Mouse (Mus musculus) hindbrain, embryonic 11.5 days (tissue): ENCODE results near the gene Rpf1. TPM values are rescaled to one million over a fixed set of nuclear protein-coding genes. Genes with fewer than 3 reads are reported as not detected.

Experiments
- ATAC-seq: fragments of 200-750 bp; cut with Nextera tagmentation; 2 replicates; pipeline ENCODE4 v1.8.0; 2017; ENCODE audit warnings: mild to moderate bottlenecking, moderate TSS enrichment, moderate library complexity; ENCODE audit not compliant: low FRiP score
- DNase-seq: peaks from one replicate; pipeline ENCODE4 v3.0.0-alpha.2; 2015; ENCODE audit warnings: low spot score
- H3K27ac ChIP-seq: fragments of 300-500 bp; sonication (generic); 2 replicates; pipeline ENCODE4 v1.5.1; 2014; ENCODE audit warnings: mild to moderate bottlenecking, low read depth, low read length
- H3K27me3 ChIP-seq: fragments of 300-500 bp; sonication (generic); 2 replicates; pipeline ENCODE4 v1.6.1; 2014; ENCODE audit warnings: mild to moderate bottlenecking, low read length, moderate library complexity, mixed read lengths; ENCODE audit not compliant: control insufficient read depth, insufficient read depth
- H3K36me3 ChIP-seq: fragments of 300-500 bp; sonication (generic); 2 replicates; pipeline ENCODE4 v1.6.1; 2014; ENCODE audit warnings: mild to moderate bottlenecking, low read length, moderate library complexity, mixed read lengths; ENCODE audit not compliant: control insufficient read depth, insufficient read depth
- H3K4me1 ChIP-seq: fragments of 300-500 bp; sonication (generic); replicated peaks from 2 replicates; pipeline ENCODE4 v1.6.1; 2014; ENCODE audit warnings: low read length, mixed read lengths; ENCODE audit not compliant: control insufficient read depth, insufficient read depth
- H3K4me2 ChIP-seq: fragments of 300-500 bp; sonication (generic); replicated peaks from 2 replicates; pipeline ENCODE4 v1.6.1; 2014; ENCODE audit warnings: mild to moderate bottlenecking, low read depth, low read length
- H3K4me3 ChIP-seq: fragments of 300-500 bp; sonication (generic); 2 replicates; pipeline ENCODE4 v1.5.1; 2014; ENCODE audit warnings: low read depth, low read length
- H3K9ac ChIP-seq: fragments of 300-500 bp; sonication (generic); 2 replicates; pipeline ENCODE4 v1.6.1; 2014; ENCODE audit warnings: low read depth, low read length
- H3K9me3 ChIP-seq: fragments of 300-500 bp; sonication (generic); 2 replicates; pipeline ENCODE4 v1.6.1; 2016; ENCODE audit warnings: low read length; ENCODE audit not compliant: control insufficient read depth
- WGBS: fragments of 180-500 bp; shearing (Covaris S2); extraction: QIAGEN DNeasy Blood & Tissue Kit; methylation state at CpG from one replicate; pipeline ENCODE4 v1.1.7; 2014; 5-methylcytosine and 5-hydroxymethylcytosine counted together
- polyA plus RNA-seq: library from polyadenylated mRNA; unstranded; fragments of >200 nt; fragmentation: Nextera tagmentation; extraction: Ambion mirVana; gene quantifications from 2 replicates; pipeline ENCODE4 v1.2.1, GENCODE M21; 2014

The Rpf1 gene
- polyA plus RNA-seq, 1 experiment from 2014 or later: 75.2 TPM

DNA sequence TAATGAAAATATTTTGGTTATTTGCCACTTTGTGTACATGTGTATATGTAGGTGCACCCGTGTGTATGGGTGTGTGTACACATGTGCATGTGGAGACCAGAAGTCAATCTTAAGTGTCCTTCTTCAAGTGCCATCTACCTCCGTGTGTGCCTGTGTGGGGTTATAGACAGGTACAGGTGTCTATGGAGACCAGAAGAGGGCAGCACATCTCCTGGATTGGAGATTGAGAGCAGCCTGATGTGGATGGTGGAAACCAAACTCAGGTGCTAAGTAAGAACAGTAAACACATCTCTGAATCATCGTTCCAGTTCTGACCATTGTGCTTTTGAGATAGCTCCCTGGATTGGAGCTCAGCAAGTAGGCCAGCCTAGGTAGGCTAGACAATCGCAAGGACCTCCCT, 34.8 kb downstream of the Rpf1 start:
- DNase-seq (no peak), ATAC-seq (no peak)
- Histone ChIP-seq H3K4me3 (no peak overlapping the region), H3K4me2 (no peak overlapping the region), H3K4me1 (no peaks in the 10 kb centered on the region), H3K27me3 (no peaks in the 10 kb centered on the region), H3K27ac (no peak overlapping the region), H3K36me3 (no peaks in the 10 kb centered on the region), H3K9ac (no peak overlapping the region), H3K9me3 (no peaks in the 10 kb centered on the region)
- 79% methylated on average over 4 of the region's 4 CpGs for WGBS

DNA sequence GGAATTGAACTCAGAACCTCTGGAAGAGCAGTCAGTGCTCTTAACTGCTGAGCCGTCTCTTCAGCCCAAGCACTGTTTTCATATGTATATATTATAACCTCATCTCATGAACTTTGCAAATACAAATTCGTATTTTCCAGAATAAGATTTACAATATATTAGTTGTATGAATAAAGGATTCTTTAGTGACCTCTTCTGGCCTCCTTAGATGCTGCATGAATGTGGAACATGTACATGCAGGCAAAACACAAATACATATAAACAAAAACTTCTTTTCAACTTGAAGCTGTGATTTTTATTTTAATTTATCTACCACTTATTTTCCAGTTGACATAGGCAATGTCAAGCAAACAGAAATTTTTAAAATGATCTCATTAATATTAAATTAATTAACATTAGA, 39.2 kb downstream of the Rpf1 start:
- no peak for ATAC-seq
- Histone ChIP-seq H3K4me2 (no peak overlapping the region), H3K9ac (no peak overlapping the region), H3K4me1 (no peaks in the 10 kb centered on the region), H3K9me3 (no peaks in the 10 kb centered on the region), H3K27ac (no peak overlapping the region), H3K36me3 (no peaks in the 10 kb centered on the region), H3K4me3 (no peak overlapping the region), H3K27me3 (no peaks in the 10 kb centered on the region)
- WGBS: 77% methylated on average over 2 of the region's 2 CpGs
- DNase-seq: no peak

DNA sequence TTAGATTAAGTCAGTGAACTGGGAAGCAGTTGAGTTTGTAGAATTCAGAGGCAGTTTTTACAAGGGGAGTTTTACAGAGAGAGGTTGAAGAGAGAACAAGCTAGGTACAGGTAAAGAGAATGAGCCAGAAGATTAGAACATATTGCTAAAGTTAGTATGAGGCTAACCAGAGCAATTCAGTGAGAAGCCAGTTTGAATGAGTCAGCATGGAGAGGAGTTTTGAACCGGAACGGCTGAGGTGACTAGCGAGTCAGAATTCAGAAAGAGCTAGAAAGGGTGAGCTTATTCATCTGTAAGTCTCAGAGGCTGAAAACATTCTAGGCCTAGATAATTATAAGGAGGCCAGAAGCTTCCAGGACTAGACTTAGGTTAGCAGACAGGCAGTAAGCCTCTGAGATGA, 46.8 kb downstream of the Rpf1 start:
- Histone ChIP-seq H3K9me3 (no peaks in the 10 kb centered on the region), H3K36me3 (no peaks in the 10 kb centered on the region), H3K9ac (no peak overlapping the region), H3K4me3 (no peak overlapping the region), H3K4me1 (no peaks in the 10 kb centered on the region), H3K27ac (no peak overlapping the region), H3K27me3 (no peaks in the 10 kb centered on the region), H3K4me2 (no peak overlapping the region)
- no peak for ATAC-seq
- DNase-seq: no peak
- 91% methylated on average over 3 of the region's 3 CpGs for WGBS

DNA sequence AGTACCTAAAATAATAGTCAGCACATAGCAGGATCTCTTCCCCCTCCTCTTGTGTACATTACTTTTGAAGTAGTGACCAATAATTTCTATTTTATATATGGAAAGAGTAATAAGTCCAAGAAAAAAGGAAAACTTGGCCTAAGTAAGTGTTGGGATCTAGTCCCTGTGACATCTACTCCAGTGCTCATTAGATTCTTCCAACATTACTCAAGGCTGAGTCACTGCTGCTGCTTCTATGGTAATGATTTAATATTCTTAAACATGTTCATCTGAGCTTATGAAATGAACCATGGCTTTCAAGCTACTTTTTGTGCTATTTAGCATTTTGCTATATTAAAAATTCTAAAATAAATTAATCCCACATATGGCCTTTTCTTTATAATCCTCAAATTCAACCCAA, 47.5 kb downstream of the Rpf1 start:
- ATAC-seq (no peak), DNase-seq (no peak)
- H3K4me2 ChIP-seq: no peak overlapping the region
- H3K9me3 ChIP-seq: no peaks in the 10 kb centered on the region
- H3K9ac ChIP-seq: no peak overlapping the region
- no peak overlapping the region for H3K27ac ChIP-seq
- no peak overlapping the region for H3K4me3 ChIP-seq
- no peaks in the 10 kb centered on the region for H3K27me3 ChIP-seq
- no peaks in the 10 kb centered on the region for H3K4me1 ChIP-seq
- H3K36me3 ChIP-seq: no peaks in the 10 kb centered on the region

DNA sequence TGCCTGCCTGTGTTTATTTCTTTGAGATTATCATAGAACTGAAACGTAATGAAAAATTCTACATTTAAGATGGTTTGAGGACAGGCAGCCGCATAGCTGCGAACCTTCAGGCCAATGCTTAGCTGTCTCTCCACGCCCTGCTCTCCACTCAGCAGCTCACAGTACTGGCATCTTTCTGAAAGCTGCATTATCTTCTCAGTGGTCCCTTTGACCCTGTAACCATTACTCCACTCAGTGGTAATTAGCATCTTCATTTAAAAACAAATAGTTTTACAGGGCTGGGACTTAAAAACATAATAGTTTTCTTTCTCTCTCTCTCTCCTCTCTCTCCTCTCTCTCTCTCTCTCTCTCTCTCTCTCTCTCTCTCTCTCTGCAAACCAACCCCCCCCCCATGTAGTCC, 48.6 kb downstream of the Rpf1 start:
- Histone ChIP-seq H3K9ac (no peak overlapping the region), H3K27me3 (no peaks in the 10 kb centered on the region), H3K36me3 (no peaks in the 10 kb centered on the region), H3K27ac (no peak overlapping the region), H3K4me2 (no peak overlapping the region), H3K4me1 (no peaks in the 10 kb centered on the region), H3K9me3 (no peaks in the 10 kb centered on the region), H3K4me3 (no peak overlapping the region)
- DNase-seq (no peak), ATAC-seq (no peak)
- 71% methylated on average over 4 of the region's 4 CpGs for WGBS

DNA sequence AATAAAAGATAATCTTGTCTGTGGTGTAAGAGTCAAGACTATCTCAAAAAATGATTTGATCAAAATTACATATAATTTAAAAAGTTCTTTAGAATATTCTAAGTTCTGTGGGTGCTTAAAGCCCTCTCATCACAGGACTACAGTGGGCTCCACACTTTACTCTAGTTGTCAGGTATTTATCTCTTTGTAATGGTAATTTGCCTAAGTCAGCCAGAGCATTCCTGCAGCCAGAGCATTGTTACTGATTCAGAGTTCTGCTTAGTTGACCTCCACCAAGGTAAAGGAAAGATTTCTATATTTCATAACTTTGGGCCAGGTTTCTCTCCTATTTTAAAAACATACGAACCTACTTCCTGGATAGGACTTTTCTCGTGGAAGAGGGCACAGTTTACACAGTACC, 52.0 kb downstream of the Rpf1 start:
- ATAC-seq (no peak), DNase-seq (no peak)
- H3K4me3 ChIP-seq: no peak overlapping the region
- H3K4me2 ChIP-seq: no peak overlapping the region
- 82% methylated on average over 2 of the region's 2 CpGs for WGBS
- no peaks in the 10 kb centered on the region for H3K27me3 ChIP-seq
- no peaks in the 10 kb centered on the region for H3K4me1 ChIP-seq
- no peaks in the 10 kb centered on the region for H3K36me3 ChIP-seq
- H3K27ac ChIP-seq: no peak overlapping the region
- H3K9ac ChIP-seq: no peak overlapping the region
- H3K9me3 ChIP-seq: no peaks in the 10 kb centered on the region

DNA sequence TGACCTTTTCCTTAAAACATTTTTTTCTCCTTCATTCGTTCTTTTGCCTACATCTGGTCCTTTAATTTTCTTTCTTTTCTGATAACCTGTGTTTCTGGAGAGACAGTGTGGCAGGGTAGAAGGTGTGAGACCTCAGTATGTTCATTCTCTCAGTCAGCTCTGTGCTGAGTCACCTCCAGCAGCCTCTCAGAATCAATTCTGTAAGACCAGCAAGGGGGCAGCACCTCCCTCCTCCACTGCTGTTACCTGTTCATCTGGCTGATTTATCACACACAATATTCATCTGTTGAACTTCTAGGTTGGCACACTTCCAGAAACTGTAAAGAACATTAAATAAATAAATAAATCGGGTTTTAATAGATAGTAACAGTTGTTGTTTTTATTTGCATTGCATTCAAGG, 58.3 kb downstream of the Rpf1 start:
- ATAC-seq: no peak
- no peak overlapping the region for H3K4me2 ChIP-seq
- WGBS: 64% methylated on average over 2 of the region's 2 CpGs
- H3K36me3 ChIP-seq: no peaks in the 10 kb centered on the region
- no peaks in the 10 kb centered on the region for H3K27me3 ChIP-seq
- H3K9me3 ChIP-seq: no peaks in the 10 kb centered on the region
- H3K4me1 ChIP-seq: no peaks in the 10 kb centered on the region
- H3K27ac ChIP-seq: no peak overlapping the region
- no peak overlapping the region for H3K4me3 ChIP-seq
- DNase-seq: no peak
- H3K9ac ChIP-seq: no peak overlapping the region

Other genes starting within 250 kb of the Rpf1 start
- gene Ssx2ip, start 116.8 kb downstream of the Rpf1 start, polyA plus RNA-seq: 25.1 and 28.0 TPM in 2 replicates
- 6.7 and 8.8 TPM in 2 replicates for gene Ctbs, start 71.6 kb downstream of the Rpf1 start, polyA plus RNA-seq
- 6.9 and 7.4 TPM in 2 replicates for gene Spata1, start 21.7 kb downstream of the Rpf1 start, polyA plus RNA-seq
- 1,010 and 1,042 TPM in 2 replicates for gene Gng5, start 21.6 kb downstream of the Rpf1 start, polyA plus RNA-seq
- not detected in 2 replicates for gene Uox, start 49.0 kb upstream of the Rpf1 start, polyA plus RNA-seq
- not detected in 2 replicates for gene Dnase2b, start 94.2 kb upstream of the Rpf1 start, polyA plus RNA-seq
- gene 4930503B20Rik, start 129.9 kb upstream of the Rpf1 start, polyA plus RNA-seq: not detected in 2 replicates
- gene Samd13, start 164.2 kb upstream of the Rpf1 start, polyA plus RNA-seq: 0.56 and 0.60 TPM in 2 replicates